Mouse (Mus musculus) thymus, postnatal 25 days (tissue): ENCODE measurements at regions not wholly inside any gene's neighbourhood (a gene's known extent, or its start where the extent isn't known, plus 50 kb on each side); places are given as distances from the start of the nearest gene placed in this dataset.
A peak's percentile ranks its signal among the peaks of the same experiment; 100 is the strongest.

ENCODE experiments used
- DNase-seq: peaks from one replicate; pipeline ENCODE4 v3.0.0; 2022

DNA sequence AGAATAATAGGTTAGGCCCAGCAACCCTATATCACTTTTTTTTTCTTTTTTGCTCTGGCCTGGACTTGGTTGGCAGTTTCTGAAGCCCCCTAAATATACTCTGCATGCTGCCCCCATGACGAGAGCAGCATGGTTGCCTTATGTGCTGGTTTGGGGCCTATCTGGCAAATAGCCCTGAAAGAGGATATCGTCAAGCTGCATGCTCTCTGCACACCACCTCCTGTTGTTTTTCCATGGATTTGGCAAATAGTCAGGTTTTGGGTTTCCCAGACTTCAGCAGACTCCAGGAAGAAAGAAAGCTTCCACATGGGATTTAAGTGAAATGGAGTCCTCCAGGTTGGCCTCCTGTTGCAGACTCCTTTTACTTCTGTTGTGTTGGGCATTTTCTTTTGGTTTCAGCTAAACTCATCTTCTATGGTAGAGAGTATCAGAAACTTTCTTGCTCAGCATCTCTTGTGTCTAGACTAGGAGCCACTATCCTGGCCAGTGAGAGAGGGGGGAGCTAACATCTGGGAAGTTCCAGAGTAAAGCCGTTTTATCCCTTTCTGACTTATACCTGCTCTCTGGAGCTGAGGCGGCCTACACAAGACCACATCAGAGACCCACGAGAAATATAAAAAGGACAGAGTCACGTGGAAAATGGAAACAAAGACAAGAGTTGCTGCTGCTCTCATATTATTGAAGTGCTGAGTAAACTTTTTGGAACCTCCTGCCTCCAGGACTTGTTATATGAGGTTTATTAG is 140.4 kb upstream of the Egfl6 start:
- no peak for DNase-seq

DNA sequence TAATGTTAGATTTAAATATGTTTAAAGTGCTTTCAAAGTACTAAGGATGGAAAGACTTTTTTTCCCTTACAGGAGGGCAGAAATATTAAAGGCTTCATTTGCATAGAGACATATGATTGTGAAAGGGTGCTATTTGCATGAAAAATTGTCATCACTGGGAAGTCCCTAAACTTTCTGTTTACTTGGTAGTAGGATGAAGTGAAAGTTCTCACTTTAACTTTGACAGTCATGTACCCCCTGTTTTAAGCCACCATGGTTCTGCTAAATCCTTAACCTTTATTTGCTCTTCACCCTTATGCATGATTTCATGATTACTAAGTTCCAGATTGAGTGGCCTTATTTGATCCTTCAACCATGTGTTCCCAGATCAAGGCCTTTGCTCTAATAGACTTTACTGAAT is 132.6 kb upstream of the Egfl6 start:
- no peak for DNase-seq

DNA sequence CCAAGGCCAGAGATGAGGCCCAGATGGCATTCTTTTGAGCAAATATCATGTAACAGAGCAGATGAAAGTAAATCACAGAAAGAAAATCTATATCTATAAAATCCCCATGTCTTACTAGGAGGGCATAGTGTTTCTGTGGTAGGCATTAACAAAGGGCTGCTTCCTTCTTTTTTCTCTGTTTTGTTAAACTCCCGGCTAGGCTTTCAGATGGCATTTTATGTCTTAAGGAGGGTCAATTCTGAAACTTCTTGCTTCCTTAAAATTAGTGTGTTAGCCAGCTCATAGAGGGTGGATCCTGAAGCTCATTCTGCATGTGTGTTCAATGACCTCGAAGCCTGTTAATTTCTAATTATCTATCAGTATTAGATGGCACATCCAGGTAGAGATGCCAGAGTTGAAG is 123.8 kb upstream of the Egfl6 start:
- no peak for DNase-seq

DNA sequence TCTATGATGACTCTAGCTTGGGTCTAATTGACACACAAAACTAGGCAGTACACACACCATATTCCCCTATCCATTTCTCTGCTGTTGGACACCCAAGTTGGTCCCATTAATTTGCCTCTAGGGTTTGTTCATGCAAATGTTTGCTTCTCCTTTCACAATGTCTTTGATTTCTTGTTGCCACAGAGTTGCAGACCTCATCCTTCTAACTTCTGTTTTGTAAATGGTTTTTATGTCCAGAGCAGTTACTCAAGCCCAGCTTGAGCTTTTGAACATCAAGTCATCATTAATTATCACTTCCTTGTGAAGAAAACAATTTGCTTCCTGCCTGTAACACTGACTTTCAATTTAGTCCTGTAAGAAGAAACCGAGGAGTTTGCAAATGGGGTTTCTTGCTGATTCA is 122.6 kb upstream of the Egfl6 start:
- DNase-seq = no peak

DNA sequence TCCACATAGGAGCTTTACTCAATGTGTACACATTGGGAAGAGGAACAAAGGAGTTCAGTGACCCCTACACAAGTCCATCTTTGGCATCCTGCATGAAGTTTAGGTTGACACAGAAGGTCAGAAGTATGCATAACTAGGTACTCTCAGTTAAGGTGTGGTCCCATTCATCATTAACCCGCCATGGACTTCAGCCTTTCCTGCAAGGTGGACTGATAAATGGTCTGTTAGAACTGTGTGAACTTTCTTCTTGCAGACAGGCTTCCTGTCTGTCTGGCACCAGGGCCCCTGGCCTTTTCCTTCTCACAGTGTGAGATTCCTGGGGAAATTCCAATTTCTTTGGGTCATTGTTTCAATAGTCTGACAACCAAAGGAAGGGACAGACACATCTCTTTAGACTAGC is 121.5 kb upstream of the Egfl6 start:
- no peak for DNase-seq

DNA sequence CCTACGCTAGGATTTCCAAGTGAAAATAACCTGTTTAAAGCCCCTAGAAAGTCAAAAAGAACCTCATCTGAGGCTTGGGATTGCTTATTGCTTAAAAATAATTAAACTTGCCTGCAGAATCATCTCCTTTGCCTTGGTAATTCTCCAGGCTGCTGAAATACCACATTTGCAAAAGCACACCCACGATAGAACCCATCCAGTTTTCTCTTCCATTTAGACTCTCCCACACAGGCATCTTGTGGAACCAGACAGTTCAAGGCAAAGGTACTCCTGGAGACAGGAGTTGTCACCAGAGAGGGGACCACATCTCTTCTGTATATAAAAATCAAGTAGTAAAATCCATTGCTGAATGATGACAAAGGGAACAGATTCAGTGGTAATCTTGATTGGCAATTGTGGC is 118.8 kb upstream of the Egfl6 start:
- DNase-seq = no peak

DNA sequence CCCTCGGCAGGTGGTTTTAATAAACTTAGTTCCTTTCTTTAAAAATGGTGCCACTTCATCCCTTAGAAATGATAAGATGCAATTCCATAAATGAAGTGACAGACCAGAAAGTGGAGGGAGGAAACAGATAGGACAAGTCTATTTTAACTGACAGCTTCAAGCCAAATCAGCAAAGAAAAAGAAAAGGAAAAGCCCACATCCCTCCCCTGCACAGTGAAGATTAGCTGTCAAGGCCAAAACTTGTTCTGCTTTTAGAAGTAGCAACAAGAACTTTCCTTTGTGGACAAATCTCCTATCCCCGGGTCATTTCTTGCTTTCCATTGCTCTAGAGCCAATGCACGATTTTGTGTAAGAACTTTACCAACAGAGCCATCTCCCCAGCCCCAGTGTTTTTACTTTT is 108.7 kb upstream of the Egfl6 start:
- DNase-seq = no peak

DNA sequence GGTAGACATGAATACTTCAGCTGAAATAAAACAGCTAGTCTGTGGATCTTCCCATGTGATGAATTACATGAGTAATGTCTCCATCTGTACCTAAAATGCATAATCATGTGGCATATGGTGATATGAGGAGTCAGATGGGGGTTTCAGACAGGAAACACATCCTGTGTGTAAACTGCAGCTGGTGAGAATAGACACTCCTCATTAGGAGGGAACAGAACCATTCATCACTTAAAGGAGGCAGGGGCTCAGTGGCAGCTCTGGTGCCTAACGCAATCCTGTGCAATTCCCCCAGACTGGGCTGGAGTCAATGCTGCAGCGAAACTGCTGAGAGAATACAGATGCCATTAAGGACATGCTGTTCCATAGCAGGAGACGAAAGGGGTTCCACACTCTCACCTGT is 103.3 kb upstream of the Egfl6 start:
- peak; percentile 13 for DNase-seq

DNA sequence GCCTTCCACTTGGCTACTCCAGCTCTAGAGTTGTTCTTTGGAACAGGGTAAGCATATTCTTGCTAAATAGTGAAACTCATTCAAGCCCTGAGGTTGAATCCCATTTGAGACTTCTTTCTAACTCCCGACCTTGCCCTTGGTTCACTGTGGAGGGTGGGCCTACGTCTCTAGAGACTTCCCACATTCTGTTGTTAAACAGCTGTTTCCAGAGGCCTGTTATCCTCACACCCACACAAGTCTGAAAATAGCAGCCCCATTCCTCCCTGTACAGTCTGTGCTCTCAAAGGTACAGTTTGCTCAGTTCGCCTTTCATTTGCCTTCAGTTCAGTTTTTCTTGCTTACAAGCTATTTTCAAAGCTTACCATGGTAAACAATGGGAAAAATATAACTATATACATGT is 87.9 kb upstream of the Egfl6 start:
- DNase-seq = no peak

DNA sequence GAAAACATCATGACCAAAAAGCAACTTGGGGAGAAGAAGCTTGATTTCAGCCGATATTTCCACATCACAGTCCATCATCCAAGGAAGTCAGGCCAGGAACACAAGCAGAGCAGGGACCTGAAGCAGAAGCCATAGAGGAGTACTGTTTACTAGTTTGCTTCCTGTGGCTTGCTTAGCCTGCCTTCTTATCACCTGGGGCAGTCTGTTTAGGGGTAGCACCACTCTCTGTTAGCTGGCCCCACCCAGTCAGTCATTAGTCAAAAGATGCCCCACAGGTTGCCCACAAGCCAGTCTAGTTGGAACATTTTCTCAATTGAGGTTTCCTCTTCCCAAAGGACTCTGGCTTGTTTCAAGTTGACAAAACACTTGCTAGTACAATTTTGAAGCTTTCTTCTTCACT is 87.1 kb upstream of the Egfl6 start:
- DNase-seq = no peak

DNA sequence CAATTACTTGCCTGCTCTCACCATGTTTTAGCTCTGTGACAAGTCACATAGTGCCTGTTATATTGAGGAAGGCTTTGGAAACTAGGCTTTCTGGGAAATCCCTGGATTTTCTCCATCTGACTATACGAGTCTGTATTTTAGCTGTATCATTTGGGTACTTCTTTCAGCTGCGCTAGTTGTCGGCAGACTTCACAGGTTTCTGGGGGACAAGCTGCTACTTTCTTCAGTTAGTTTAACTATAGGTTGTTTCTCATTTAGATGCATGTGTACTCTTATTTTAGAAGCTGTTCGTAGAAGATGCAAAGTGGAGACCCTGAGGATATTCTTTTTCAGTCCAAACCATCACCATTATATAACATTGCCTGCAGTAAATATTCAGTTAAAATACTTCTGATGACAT is 86.3 kb upstream of the Egfl6 start:
- no peak for DNase-seq

DNA sequence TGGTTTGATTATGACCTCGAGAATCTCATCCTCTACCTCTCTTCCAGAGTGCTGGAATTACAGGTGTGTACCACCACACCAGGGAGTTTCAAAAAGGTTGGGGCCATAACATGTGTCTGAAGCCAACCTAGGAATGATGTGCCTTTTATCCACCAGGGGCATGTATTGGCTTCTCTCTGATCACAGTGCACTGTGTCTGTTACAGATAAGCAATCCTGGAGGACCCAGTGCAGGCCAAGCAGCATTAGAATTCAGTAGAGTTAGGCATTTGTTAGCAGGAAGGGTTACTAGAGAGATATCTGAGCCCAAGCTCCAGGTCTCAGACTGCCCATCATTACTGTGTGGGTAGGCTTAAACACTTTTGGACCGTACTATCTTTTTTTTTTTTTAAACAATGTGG is 80.8 kb upstream of the Egfl6 start:
- no peak for DNase-seq

DNA sequence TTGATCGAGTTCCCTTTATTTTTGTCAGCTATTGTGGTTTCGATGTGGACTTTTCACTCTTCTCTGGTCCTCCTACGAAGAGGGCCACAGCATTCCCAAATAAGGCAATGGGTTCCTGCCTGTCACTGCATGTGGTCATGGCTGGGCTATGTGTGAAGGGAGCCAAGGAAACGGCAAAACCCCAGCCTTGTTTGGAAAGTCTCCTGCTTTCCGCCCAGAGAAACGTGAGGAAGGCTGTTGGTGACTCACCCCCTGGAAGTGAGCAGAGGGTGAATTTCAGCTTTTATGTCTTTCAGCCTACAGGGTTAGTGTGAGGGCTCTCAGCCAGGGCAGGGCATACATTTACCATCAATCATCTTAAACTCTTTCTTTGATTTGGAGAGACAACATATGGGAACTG is 76.3 kb upstream of the Egfl6 start:
- peak; percentile 16 for DNase-seq

DNA sequence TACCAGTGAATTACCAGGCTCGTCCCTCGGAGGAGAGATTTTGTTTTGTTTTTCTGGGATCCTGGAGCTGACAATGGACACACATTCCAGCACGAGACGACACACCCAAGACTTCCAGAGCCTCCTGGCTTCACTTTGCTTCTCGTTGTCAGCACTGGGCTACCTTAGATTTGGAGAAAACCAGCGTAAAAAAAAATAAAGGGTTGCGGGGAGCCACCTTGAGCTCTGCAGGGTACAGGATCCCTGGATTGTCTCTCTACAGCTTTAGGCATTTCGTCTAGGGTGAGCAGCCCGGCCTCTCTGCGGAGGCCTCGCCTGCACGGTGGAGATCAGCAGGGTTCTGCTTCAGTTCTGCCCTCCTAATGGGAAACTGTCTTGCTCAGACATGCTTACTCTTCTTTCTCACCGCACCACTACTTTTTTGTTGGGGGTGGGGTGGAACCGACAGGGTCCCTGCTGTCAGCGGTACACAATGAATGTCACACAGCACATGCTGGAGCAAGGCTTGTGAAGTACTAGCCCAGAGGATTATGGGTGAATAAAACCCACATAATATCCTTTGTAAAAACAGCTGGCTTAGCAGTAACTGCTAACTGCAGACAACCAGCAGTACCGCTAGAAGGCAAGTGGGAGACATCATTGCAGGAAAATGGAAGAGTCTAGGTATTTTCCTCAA is 75.7 kb upstream of the Egfl6 start:
- DNase-seq = peak; percentile 74

DNA sequence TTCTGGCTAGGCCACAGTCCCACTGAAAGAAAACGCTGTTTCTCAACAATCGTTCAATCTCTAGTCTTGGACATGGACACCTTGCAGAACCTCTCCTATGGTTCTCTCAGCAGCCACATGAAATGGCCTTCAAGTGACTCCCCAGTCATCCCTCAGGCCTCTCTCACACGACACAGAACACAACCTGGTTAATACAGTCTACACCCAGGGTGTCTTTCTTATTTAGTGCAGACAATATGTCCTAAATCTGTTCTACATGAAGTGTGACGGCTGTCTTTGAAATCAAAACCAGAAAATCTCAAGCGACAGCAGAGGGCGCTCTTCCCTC is 75.2 kb upstream of the Egfl6 start:
- no peak for DNase-seq

DNA sequence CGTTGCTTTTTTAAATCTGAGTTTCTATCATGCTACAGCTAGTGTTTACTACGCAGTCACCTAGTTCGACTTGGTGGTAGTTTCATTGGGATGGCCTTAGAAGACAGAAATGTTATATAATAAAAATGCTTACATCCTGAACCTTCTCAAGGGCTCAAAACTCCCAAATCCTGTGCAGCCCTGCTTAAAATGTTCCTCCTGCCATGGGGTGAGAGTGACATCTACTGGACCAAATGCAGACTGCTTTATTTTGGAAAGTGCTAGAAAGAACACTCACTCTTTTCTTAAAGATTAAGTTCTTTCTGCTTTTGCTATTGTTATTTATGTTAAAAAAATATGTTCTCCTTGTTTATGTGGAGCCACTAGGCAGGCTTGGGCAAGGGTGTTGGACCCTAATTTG is 66.9 kb upstream of the Egfl6 start:
- DNase-seq = peak; percentile 27

DNA sequence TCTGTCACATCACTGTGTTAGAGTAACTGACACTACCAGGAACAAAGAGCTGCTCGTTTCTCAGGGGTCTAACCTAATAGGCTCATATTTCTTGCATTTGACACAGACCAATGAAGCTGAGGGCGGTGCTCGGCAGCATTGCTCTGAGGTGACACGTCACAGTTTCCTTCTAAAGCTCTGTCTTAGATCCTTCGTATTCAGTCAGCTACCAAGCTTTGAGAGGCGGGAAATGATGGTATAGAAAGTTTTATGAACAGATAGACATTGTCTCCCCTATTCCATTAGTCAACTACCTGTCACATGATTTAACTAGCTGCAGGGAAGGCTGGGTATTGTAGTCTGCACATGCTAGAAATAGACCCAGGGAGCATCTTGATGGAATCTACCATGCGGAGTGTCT is 60.2 kb upstream of the Egfl6 start:
- DNase-seq = no peak

DNA sequence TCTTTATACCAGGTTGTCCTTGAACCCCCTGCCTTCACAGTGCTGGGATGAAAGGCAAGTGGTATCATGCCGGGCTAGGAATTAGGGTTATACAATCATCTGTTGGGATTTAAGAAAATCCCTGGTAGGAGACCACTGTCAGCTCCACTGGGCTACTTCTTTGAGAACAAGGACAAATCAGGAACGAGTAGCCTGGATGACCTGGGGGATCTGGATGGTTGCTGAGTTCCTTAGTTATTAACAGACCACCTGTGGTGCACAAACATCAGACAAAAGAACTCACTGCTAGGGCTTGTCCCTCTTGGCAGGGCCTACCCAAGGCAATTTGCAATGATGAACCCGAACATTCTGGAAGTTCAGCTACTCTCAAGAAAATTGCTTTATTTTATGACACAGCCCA is 55.7 kb upstream of the Egfl6 start:
- no peak for DNase-seq

DNA sequence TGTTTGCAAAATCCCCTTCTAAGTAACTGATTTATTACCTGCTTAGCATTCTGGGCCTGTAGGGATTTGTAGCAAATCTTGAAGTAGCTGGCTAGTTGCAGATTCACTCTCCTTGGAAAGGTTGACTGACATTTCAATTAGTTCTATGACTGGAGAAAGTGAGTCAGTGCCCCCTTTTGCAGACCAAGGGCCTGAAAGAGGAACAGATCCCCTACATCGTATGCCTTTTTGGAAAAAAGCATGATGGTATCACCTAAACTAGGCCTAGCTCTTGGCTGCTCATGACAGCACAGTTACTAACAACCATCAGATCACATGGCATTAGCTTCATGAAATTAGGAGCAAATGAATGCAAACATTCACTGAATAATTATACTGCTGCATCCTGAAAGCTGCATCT is 54.7 kb upstream of the Egfl6 start:
- DNase-seq = no peak
